Mouse (Mus musculus) myocyte (in vitro differentiated cells): Measurements from ENCODE around the gene Ucp1.

Experiments
- CEBPB ChIP-seq: IDR thresholded peaks from 2 replicates; pipeline ENCODE4 v1.6.1; 2011; ENCODE audit warnings: mild to moderate bottlenecking, moderate library complexity; ENCODE audit not compliant: poor library complexity, insufficient read depth, severe bottlenecking
- MYOG ChIP-seq, 3 experiments: IDR thresholded peaks; one replicate each; pipeline ENCODE4 v1.6.1; 2011; ENCODE audit warnings: control low read depth in 2 of 3, low read depth in 2 of 3, mild to moderate bottlenecking in 2 of 3; ENCODE audit not compliant: insufficient read length in 2 of 3, control insufficient read depth in 1 of 3, insufficient read depth in 1 of 3
- POLR2A ChIP-seq: IDR thresholded peaks from one replicate; pipeline ENCODE4 v1.6.1; 2011; ENCODE audit warnings: low read depth, mild to moderate bottlenecking, control low read depth, moderate library complexity; ENCODE audit not compliant: insufficient read length

- TF ChIP-seq MYOG (IDR thresholded peaks at IDR 0.05; ENCODE audit: control insufficient read depth in 1 of 3, insufficient read depth in 1 of 3, insufficient read length in 2 of 3, low read depth in 2 of 3), result no peak
- no peak for TF ChIP-seq POLR2A
- no peak for TF ChIP-seq CEBPB
Observed at GRCm38 (mm10) chr8:83271172-83271571, 19.0 kb upstream of the Ucp1 start.
